Mouse (Mus musculus) E14TG2a.4 (cell line): ENCODE measurements at regions not wholly inside any gene's neighbourhood (a gene's known extent, or its start where the extent isn't known, plus 50 kb on each side); places are given as distances from the start of the nearest gene placed in this dataset.

Source experiments
- H3K27me3 ChIP-seq: 2 replicates; pipeline ENCODE4 v1.6.1; 2014; ENCODE audit warnings: low read length, control low read depth; ENCODE audit not compliant: insufficient read depth
- H3K36me3 ChIP-seq: 2 replicates; pipeline ENCODE4 v1.6.1; 2014; ENCODE audit warnings: low read length, control low read depth; ENCODE audit not compliant: insufficient read depth
- H3K4me1 ChIP-seq: replicated peaks from 2 replicates; pipeline ENCODE4 v1.6.1; 2014; ENCODE audit warnings: low read depth, low read length, control low read depth
- H3K4me3 ChIP-seq: replicated peaks from 2 replicates; pipeline ENCODE4 v1.5.1; 2014; ENCODE audit warnings: mild to moderate bottlenecking, low read length
- H3K9me3 ChIP-seq: 2 replicates; pipeline ENCODE4 v1.6.1; 2014; ENCODE audit warnings: low read length, control low read depth
- CTCF ChIP-seq: conservative IDR thresholded peaks from 2 replicates; pipeline ENCODE4 v1.5.1; 2014; ENCODE audit warnings: low read length
- NANOG ChIP-seq: IDR thresholded peaks from 2 replicates; pipeline ENCODE4 v1.6.1; 2014; ENCODE audit warnings: borderline replicate concordance, low read length, mixed read lengths
- POU5F1 ChIP-seq: IDR thresholded peaks from 2 replicates; pipeline ENCODE4 v1.6.1; 2014; ENCODE audit warnings: low read length, borderline replicate concordance

- H3K9me3 ChIP-seq = no peaks in the 10 kb centered on the region
- H3K27me3 ChIP-seq = no peaks in the 10 kb centered on the region
- no peaks in the 10 kb centered on the region for H3K4me1 ChIP-seq
- TF ChIP-seq POU5F1 (no peak), NANOG (no peak), CTCF (no peak)
- H3K36me3 ChIP-seq = no peaks in the 10 kb centered on the region
- H3K4me3 ChIP-seq = no peak overlapping the region
Measured at GRCm38 (mm10) chr1:137806742-137807141, 368.8 kb downstream of the Ptprc start.

GRCm38 (mm10) chr1:137806252-137806651 lies 369.3 kb downstream of the Ptprc start:
- Histone ChIP-seq H3K4me1 (no peaks in the 10 kb centered on the region), H3K9me3 (no peaks in the 10 kb centered on the region), H3K4me3 (no peak overlapping the region), H3K27me3 (no peaks in the 10 kb centered on the region), H3K36me3 (no peaks in the 10 kb centered on the region)
- no peak for TF ChIP-seq POU5F1
- no peak for TF ChIP-seq NANOG
- no peak for TF ChIP-seq CTCF

- Histone ChIP-seq H3K4me3 (no peak overlapping the region), H3K27me3 (no peaks in the 10 kb centered on the region), H3K4me1 (no peaks in the 10 kb centered on the region), H3K9me3 (no peaks in the 10 kb centered on the region), H3K36me3 (no peaks in the 10 kb centered on the region)
- no peak for TF ChIP-seq POU5F1
- no peak for TF ChIP-seq CTCF
- TF ChIP-seq NANOG = no peak
Measured at GRCm38 (mm10) chr1:137802119-137802518, 373.4 kb downstream of the Ptprc start.

- Histone ChIP-seq H3K36me3 (no peaks in the 10 kb centered on the region), H3K9me3 (no peaks in the 10 kb centered on the region), H3K4me3 (no peak overlapping the region), H3K27me3 (no peaks in the 10 kb centered on the region), H3K4me1 (no peaks in the 10 kb centered on the region)
- TF ChIP-seq NANOG (no peak), POU5F1 (no peak), CTCF (no peak)
Measured at GRCm38 (mm10) chr1:137800752-137801151, 374.8 kb downstream of the Ptprc start.

GRCm38 (mm10) chr1:137788789-137789188 lies 386.7 kb downstream of the Ptprc start:
- Histone ChIP-seq H3K4me3 (no peak overlapping the region), H3K4me1 (no peaks in the 10 kb centered on the region), H3K27me3 (no peaks in the 10 kb centered on the region), H3K36me3 (no peaks in the 10 kb centered on the region), H3K9me3 (no peaks in the 10 kb centered on the region)
- no peak for TF ChIP-seq POU5F1
- no peak for TF ChIP-seq NANOG
- no peak for TF ChIP-seq CTCF

GRCm38 (mm10) chr1:137786653-137787052 lies 388.9 kb downstream of the Ptprc start:
- Histone ChIP-seq H3K9me3 (no peaks in the 10 kb centered on the region), H3K4me3 (no peak overlapping the region), H3K4me1 (no peaks in the 10 kb centered on the region), H3K36me3 (no peaks in the 10 kb centered on the region), H3K27me3 (no peaks in the 10 kb centered on the region)
- TF ChIP-seq NANOG (no peak), CTCF (no peak), POU5F1 (no peak)

GRCm38 (mm10) chr1:137774586-137774985 lies 400.9 kb downstream of the Ptprc start:
- H3K4me3 ChIP-seq = no peak overlapping the region
- no peaks in the 10 kb centered on the region for H3K27me3 ChIP-seq
- H3K4me1 ChIP-seq = no peaks in the 10 kb centered on the region
- TF ChIP-seq POU5F1 (no peak), CTCF (no peak), NANOG (no peak)
- no peaks in the 10 kb centered on the region for H3K9me3 ChIP-seq
- no peaks in the 10 kb centered on the region for H3K36me3 ChIP-seq

- TF ChIP-seq CTCF = no peak
- no peak for TF ChIP-seq NANOG
- TF ChIP-seq POU5F1 = no peak
- no peaks in the 10 kb centered on the region for H3K4me1 ChIP-seq
- no peak overlapping the region for H3K4me3 ChIP-seq
- H3K27me3 ChIP-seq = no peaks in the 10 kb centered on the region
- no peaks in the 10 kb centered on the region for H3K36me3 ChIP-seq
- no peaks in the 10 kb centered on the region for H3K9me3 ChIP-seq
Measured at GRCm38 (mm10) chr1:137760797-137761196, 414.7 kb downstream of the Ptprc start.

GRCm38 (mm10) chr1:137751446-137751961 lies 424.0 kb downstream of the Ptprc start:
- TF ChIP-seq CTCF (no peak), POU5F1 (no peak), NANOG (no peak)
- Histone ChIP-seq H3K4me1 (no peaks in the 10 kb centered on the region), H3K36me3 (no peaks in the 10 kb centered on the region), H3K4me3 (no peak overlapping the region), H3K9me3 (no peaks in the 10 kb centered on the region), H3K27me3 (no peaks in the 10 kb centered on the region)
